Mouse (Mus musculus): ENCODE data around the gene Tspan31. TPM values are rescaled to one million over a fixed set of nuclear protein-coding genes. Genes with fewer than 3 reads are reported as not detected.
A peak's percentile ranks its signal among the peaks of the same experiment; 100 is the strongest.
"Not testable (repeated sequence)": the region's sequence is repeated elsewhere in the genome, so short reads cannot be mapped to it uniquely, and the experiment has no call there.

Gene Tspan31
- polyA plus RNA-seq, 1 experiment from 2014 or later = 36.7 TPM

DNA sequence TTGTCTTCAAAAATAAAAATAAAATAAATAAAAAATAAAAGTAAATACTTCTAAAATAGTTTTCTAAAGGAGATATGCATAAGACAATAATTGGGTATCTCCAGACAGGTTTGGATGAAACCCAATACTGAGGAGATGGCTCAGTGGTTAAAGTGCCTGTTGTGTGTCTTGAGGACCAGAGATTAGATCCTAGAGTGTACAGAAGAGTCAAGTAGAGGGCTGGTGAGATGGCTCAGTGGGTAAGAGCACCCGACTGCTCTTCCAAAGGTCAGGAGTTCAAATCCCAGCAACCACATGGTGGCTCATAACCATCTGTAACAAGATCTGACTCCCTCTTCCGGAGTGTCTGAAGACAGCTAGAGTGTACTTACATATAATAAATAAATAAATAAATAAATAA lies 2.9 kb upstream of the Tspan31 start:
- 83% methylated on average over 2 of the region's 2 CpGs for WGBS
- not testable (repeated sequence) for DNase-seq (ENCODE audit: low spot score); H3K4me3 ChIP-seq (ENCODE audit: low read depth, low read length); H3K36me3 ChIP-seq (ENCODE audit: control insufficient read depth, insufficient read depth, low read length); H3K9me3 ChIP-seq (replicated peaks; ENCODE audit: control insufficient read depth, low read length); H3K27me3 ChIP-seq (replicated peaks; ENCODE audit: control insufficient read depth, insufficient read depth, low read length); H3K27ac ChIP-seq (ENCODE audit: low read depth, low read length); H3K9ac ChIP-seq (ENCODE audit: low read length); ATAC-seq; H3K4me2 ChIP-seq (ENCODE audit: low read length)
- peaks cover 22% of the 10 kb centered on the region for H3K4me1 ChIP-seq (ENCODE audit: control insufficient read depth, insufficient read depth, low read length)

- H3K9ac ChIP-seq (ENCODE audit: low read length); ATAC-seq; DNase-seq (ENCODE audit: low spot score); H3K4me2 ChIP-seq (ENCODE audit: low read length); H3K4me3 ChIP-seq (ENCODE audit: low read depth, low read length); H3K27ac ChIP-seq (ENCODE audit: low read depth, low read length); H3K9me3 ChIP-seq (replicated peaks; ENCODE audit: control insufficient read depth, low read length); H3K27me3 ChIP-seq (replicated peaks; ENCODE audit: control insufficient read depth, insufficient read depth, low read length): not testable (repeated sequence)
- WGBS = 89% methylated on average over 4 of the region's 4 CpGs
- Histone ChIP-seq H3K4me1 (ENCODE audit: control insufficient read depth, insufficient read depth, low read length) (peaks cover 16% of the 10 kb centered on the region), H3K36me3 (ENCODE audit: control insufficient read depth, insufficient read depth, low read length) (peaks cover 15% of the 10 kb centered on the region)
Observed at GRCm38 (mm10) chr10:127072270-127072669, 2.2 kb upstream of the Tspan31 start.

DNA sequence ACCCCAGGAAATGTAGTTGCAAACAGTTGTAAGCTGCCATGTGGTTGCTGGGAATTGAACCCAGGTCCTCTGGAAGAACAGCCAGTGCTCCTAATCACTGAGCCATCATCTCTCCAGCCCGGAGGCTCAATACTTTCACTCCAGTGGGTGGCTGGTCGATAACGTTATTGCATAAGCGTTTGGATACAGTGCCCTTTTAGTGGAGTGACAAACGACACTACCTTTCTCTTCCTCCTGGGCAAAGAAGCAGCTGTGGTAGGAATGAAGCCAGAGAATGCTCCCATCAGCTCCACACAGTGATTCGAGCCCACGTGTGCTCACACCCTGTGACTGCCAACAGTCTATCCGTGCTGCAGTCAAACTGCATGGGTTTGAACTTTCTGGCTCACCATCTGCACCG lies 1.1 kb upstream of the Tspan31 start:
- H3K27ac ChIP-seq (ENCODE audit: low read depth, low read length) = no peak overlapping the region
- H3K9me3 ChIP-seq (replicated peaks; ENCODE audit: control insufficient read depth, low read length) = no peaks in the 10 kb centered on the region
- H3K4me1 ChIP-seq (ENCODE audit: control insufficient read depth, insufficient read depth, low read length) = peaks cover 16% of the 10 kb centered on the region
- no peak for ATAC-seq
- peaks cover 25% of the 10 kb centered on the region for H3K36me3 ChIP-seq (ENCODE audit: control insufficient read depth, insufficient read depth, low read length)
- H3K4me2 ChIP-seq (ENCODE audit: low read length) = peak overlapping the region; percentile 80
- DNase-seq (ENCODE audit: low spot score) = no peak
- H3K9ac ChIP-seq (ENCODE audit: low read length) = peak overlapping the region; percentile 70
- no peaks in the 10 kb centered on the region; the same call in 1 of the 2 replicates for H3K27me3 ChIP-seq (replicated peaks; ENCODE audit: control insufficient read depth, insufficient read depth, low read length)
- H3K4me3 ChIP-seq (ENCODE audit: low read depth, low read length) = peak overlapping the region; percentile 59
- WGBS = 79% methylated on average over 9 of the region's 9 CpGs

GRCm38 (mm10) chr10:127069281-127070189 lies 529 bp downstream of the Tspan31 start:
- Histone ChIP-seq H3K36me3 (ENCODE audit: control insufficient read depth, insufficient read depth, low read length) (peaks cover 42% of the 10 kb centered on the region), H3K4me2 (ENCODE audit: low read length) (peak overlapping the region; percentile 80), H3K9ac (ENCODE audit: low read length) (peak overlapping the region; percentile 60), H3K27me3 (replicated peaks; ENCODE audit: control insufficient read depth, insufficient read depth, low read length) (no peaks in the 10 kb centered on the region), H3K4me3 (ENCODE audit: low read depth, low read length) (peak overlapping the region; percentile 59), H3K27ac (ENCODE audit: low read depth, low read length) (peak overlapping the region; percentile 85), H3K4me1 (ENCODE audit: control insufficient read depth, insufficient read depth, low read length) (peaks cover 22% of the 10 kb centered on the region), H3K9me3 (replicated peaks; ENCODE audit: control insufficient read depth, low read length) (no peaks in the 10 kb centered on the region)
- DNase-seq (ENCODE audit: low spot score) = peak; percentile 92
- ATAC-seq = peak; percentile 86
- 4% methylated on average over 30 of the region's 30 CpGs for WGBS

- H3K9ac ChIP-seq (ENCODE audit: low read length) = peak overlapping the region; percentile 60
- H3K27ac ChIP-seq (ENCODE audit: low read depth, low read length) = no peak overlapping the region; the same call in 1 of the 2 replicates
- WGBS = 83% methylated on average over 9 of the region's 9 CpGs
- peak overlapping the region; percentile 59 for H3K4me3 ChIP-seq (ENCODE audit: low read depth, low read length)
- ATAC-seq (no peak), DNase-seq (ENCODE audit: low spot score) (no peak)
- peaks cover 44% of the 10 kb centered on the region for H3K36me3 ChIP-seq (ENCODE audit: control insufficient read depth, insufficient read depth, low read length)
- no peaks in the 10 kb centered on the region for H3K9me3 ChIP-seq (replicated peaks; ENCODE audit: control insufficient read depth, low read length)
- H3K4me2 ChIP-seq (ENCODE audit: low read length) = peak overlapping the region; percentile 80
- peaks cover 22% of the 10 kb centered on the region for H3K4me1 ChIP-seq (ENCODE audit: control insufficient read depth, insufficient read depth, low read length)
- H3K27me3 ChIP-seq (replicated peaks; ENCODE audit: control insufficient read depth, insufficient read depth, low read length) = no peaks in the 10 kb centered on the region
Observed at GRCm38 (mm10) chr10:127068360-127069038, 1.6 kb downstream of the Tspan31 start.

- Histone ChIP-seq H3K27me3 (replicated peaks; ENCODE audit: control insufficient read depth, insufficient read depth, low read length) (no peaks in the 10 kb centered on the region), H3K27ac (ENCODE audit: low read depth, low read length) (no peak overlapping the region), H3K9me3 (replicated peaks; ENCODE audit: control insufficient read depth, low read length) (no peaks in the 10 kb centered on the region), H3K4me1 (ENCODE audit: control insufficient read depth, insufficient read depth, low read length) (peaks cover 28% of the 10 kb centered on the region), H3K4me3 (ENCODE audit: low read depth, low read length) (no peak overlapping the region), H3K36me3 (ENCODE audit: control insufficient read depth, insufficient read depth, low read length) (peaks cover 44% of the 10 kb centered on the region), H3K9ac (ENCODE audit: low read length) (no peak overlapping the region), H3K4me2 (ENCODE audit: low read length) (no peak overlapping the region)
- no peak for ATAC-seq
- DNase-seq (ENCODE audit: low spot score) = no peak
- WGBS = 92% methylated on average over 14 of the region's 14 CpGs
Observed at GRCm38 (mm10) chr10:127066519-127067018, 3.5 kb downstream of the Tspan31 start.

DNA sequence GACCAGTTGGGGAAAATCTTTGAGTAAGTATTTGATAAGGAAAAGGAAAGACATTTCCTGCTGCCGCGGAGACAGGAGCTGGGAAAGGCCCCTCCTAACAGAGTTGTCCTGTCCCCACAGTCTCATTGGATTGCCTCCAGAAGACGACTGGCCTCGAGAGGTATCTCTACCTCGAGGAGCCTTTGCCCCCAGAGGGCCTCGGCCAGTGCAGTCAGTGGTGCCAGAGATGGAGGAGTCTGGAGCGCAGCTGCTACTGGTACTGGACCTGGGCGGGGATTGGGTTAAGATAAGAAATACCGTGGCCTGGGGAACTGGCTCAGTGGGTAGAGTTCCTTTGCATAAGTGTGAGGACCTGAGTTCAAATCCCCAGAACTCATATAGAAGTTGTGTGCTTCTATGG lies 4.1 kb downstream of the Tspan31 start:
- H3K4me1 ChIP-seq (ENCODE audit: control insufficient read depth, insufficient read depth, low read length) = peaks cover 28% of the 10 kb centered on the region
- no peaks in the 10 kb centered on the region for H3K27me3 ChIP-seq (replicated peaks; ENCODE audit: control insufficient read depth, insufficient read depth, low read length)
- no peak overlapping the region for H3K4me3 ChIP-seq (ENCODE audit: low read depth, low read length)
- DNase-seq (ENCODE audit: low spot score) = no peak
- no peak overlapping the region for H3K27ac ChIP-seq (ENCODE audit: low read depth, low read length)
- no peak overlapping the region for H3K9ac ChIP-seq (ENCODE audit: low read length)
- no peak overlapping the region for H3K4me2 ChIP-seq (ENCODE audit: low read length)
- peaks cover 44% of the 10 kb centered on the region for H3K36me3 ChIP-seq (ENCODE audit: control insufficient read depth, insufficient read depth, low read length)
- ATAC-seq = no peak
- 91% methylated on average over 9 of the region's 9 CpGs for WGBS
- no peaks in the 10 kb centered on the region for H3K9me3 ChIP-seq (replicated peaks; ENCODE audit: control insufficient read depth, low read length)

DNA sequence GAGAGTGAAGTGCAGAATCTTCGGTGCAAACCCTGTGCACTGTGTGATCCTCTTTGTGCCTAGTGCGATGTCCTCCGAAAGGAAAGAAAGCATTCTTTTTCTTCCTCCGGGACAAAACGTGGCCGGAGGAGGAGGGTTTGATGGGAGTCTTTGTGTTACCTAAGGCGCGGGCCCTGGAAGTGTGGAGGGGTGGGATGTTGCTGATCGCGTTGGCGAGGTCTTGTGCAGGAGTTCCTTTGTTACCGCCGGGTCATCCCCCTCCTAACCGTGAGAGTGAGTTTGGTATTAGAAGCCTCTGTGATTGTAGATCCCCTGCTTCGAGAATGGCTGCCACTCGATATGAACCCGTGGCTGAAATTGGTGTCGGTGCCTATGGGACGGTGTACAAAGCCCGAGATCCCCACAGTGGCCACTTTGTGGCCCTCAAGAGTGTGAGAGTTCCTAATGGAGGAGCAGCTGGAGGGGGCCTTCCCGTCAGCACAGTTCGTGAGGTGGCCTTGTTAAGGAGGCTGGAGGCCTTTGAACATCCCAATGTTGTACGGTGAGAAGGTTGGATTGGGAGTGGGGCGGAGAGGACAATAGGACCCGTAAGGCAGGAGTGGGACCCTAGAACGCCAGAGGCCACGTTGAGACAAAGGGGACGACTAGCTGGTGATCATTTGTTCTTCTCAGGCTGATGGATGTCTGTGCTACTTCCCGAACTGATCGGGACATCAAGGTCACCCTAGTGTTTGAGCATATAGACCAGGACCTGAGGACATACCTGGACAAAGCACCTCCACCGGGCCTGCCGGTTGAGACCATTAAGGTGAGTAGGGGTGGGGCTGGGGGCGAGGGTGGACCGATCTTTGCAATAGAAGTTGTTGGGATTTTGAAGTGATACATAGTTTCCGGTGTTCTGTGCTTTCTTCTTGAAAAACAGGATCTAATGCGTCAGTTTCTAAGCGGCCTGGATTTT lies 5.9 kb downstream of the Tspan31 start:
- ATAC-seq (peak; percentile 5), DNase-seq (ENCODE audit: low spot score) (peak; percentile 45)
- peak overlapping the region; percentile 94 for H3K4me2 ChIP-seq (ENCODE audit: low read length)
- H3K4me3 ChIP-seq (ENCODE audit: low read depth, low read length) = peak overlapping the region; percentile 67
- peak overlapping the region; percentile 85 for H3K27ac ChIP-seq (ENCODE audit: low read depth, low read length)
- peaks cover 29% of the 10 kb centered on the region for H3K4me1 ChIP-seq (ENCODE audit: control insufficient read depth, insufficient read depth, low read length)
- H3K9me3 ChIP-seq (replicated peaks; ENCODE audit: control insufficient read depth, low read length) = no peaks in the 10 kb centered on the region
- 13% methylated on average over 37 of the region's 37 CpGs for WGBS
- no peaks in the 10 kb centered on the region for H3K27me3 ChIP-seq (replicated peaks; ENCODE audit: control insufficient read depth, insufficient read depth, low read length)
- H3K9ac ChIP-seq (ENCODE audit: low read length) = peak overlapping the region; percentile 93
- peaks cover 44% of the 10 kb centered on the region for H3K36me3 ChIP-seq (ENCODE audit: control insufficient read depth, insufficient read depth, low read length)
